Mouse (Mus musculus): ENCODE data around the gene Vmn1r33.
"Not testable (repeated sequence)": the region's sequence is repeated elsewhere in the genome, so short reads cannot be mapped to it uniquely, and the experiment has no call there.

DNA sequence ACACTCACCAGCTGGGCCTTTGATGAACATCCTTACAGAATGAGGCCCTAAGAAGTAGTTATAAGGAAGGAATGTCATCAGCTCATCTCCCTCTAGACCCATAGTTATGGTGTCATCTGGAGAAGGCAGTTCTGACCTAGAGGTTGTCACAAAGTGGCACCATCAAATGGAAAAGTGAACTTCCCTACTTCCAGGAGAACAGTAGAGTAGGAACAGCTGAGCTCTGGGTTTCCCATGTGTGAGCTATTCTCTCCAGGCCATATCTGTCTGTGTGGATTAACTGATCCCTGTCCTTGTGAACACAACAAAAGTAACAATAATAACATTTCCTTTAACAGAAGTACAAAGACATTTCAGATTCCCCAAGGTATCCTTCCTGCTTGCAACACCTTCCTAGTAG, at the start of gene Vmn1r33:
- TF ChIP-seq EP300, CTCF (IDR thresholded peaks at IDR 0.05): not testable (repeated sequence)
